Mouse (Mus musculus): ENCODE measurements around the gene Gm10553. TPM values are rescaled to one million over a fixed set of nuclear protein-coding genes. Genes with fewer than 3 reads are reported as not detected.
"Not testable (repeated sequence)": the region's sequence is repeated elsewhere in the genome, so short reads cannot be mapped to it uniquely, and the experiment has no call there.

The Gm10553 gene
- polyA plus RNA-seq, 1 experiment from 2014 or later = not detected

- not testable (repeated sequence) for H3K4me3 ChIP-seq (ENCODE audit: low read length); H3K9me3 ChIP-seq (ENCODE audit: control insufficient read depth, low read length); H3K36me3 ChIP-seq (ENCODE audit: control insufficient read depth, insufficient read depth, low read length); H3K9ac ChIP-seq (ENCODE audit: low read depth, low read length); H3K4me2 ChIP-seq (replicated peaks; ENCODE audit: low read depth, low read length); H3K27me3 ChIP-seq (ENCODE audit: control insufficient read depth, insufficient read depth, low read length); H3K4me1 ChIP-seq (ENCODE audit: control insufficient read depth, insufficient read depth, low read length); ATAC-seq (ENCODE audit: low FRiP score, low TSS enrichment); H3K27ac ChIP-seq (ENCODE audit: low read depth, low read length)
- WGBS = 91% methylated on average over 4 of the region's 4 CpGs
Observed at GRCm38 (mm10) chr1:85105336-85105735, 5.4 kb downstream of the Gm10553 start.

- not testable (repeated sequence) for H3K9me3 ChIP-seq (ENCODE audit: control insufficient read depth, low read length); H3K4me3 ChIP-seq (ENCODE audit: low read length); H3K9ac ChIP-seq (ENCODE audit: low read depth, low read length); H3K27ac ChIP-seq (ENCODE audit: low read depth, low read length); H3K4me2 ChIP-seq (replicated peaks; ENCODE audit: low read depth, low read length); H3K4me1 ChIP-seq (ENCODE audit: control insufficient read depth, insufficient read depth, low read length); H3K27me3 ChIP-seq (ENCODE audit: control insufficient read depth, insufficient read depth, low read length); ATAC-seq (ENCODE audit: low FRiP score, low TSS enrichment); H3K36me3 ChIP-seq (ENCODE audit: control insufficient read depth, insufficient read depth, low read length)
- WGBS = 75% methylated on average over 5 of the region's 6 CpGs
Observed at GRCm38 (mm10) chr1:85106013-85106412, 6.0 kb downstream of the Gm10553 start.

GRCm38 (mm10) chr1:85109753-85110152, 9.8 kb downstream of the Gm10553 start, which contains the start of gene A530032D15Rik:
A530032D15Rik (minus strand) TSS chr1:85109853.
- ATAC-seq (ENCODE audit: low FRiP score, low TSS enrichment); H3K36me3 ChIP-seq (ENCODE audit: control insufficient read depth, insufficient read depth, low read length); H3K4me2 ChIP-seq (replicated peaks; ENCODE audit: low read depth, low read length); H3K4me1 ChIP-seq (ENCODE audit: control insufficient read depth, insufficient read depth, low read length); H3K27me3 ChIP-seq (ENCODE audit: control insufficient read depth, insufficient read depth, low read length); H3K9me3 ChIP-seq (ENCODE audit: control insufficient read depth, low read length); H3K27ac ChIP-seq (ENCODE audit: low read depth, low read length); H3K9ac ChIP-seq (ENCODE audit: low read depth, low read length); H3K4me3 ChIP-seq (ENCODE audit: low read length): not testable (repeated sequence)
- WGBS = no CpG with 5 or more reads among the region's 7 CpGs

GRCm38 (mm10) chr1:85110876-85111275, 10.9 kb downstream of the Gm10553 start:
- not testable (repeated sequence) for ATAC-seq (ENCODE audit: low FRiP score, low TSS enrichment); H3K27ac ChIP-seq (ENCODE audit: low read depth, low read length); H3K9ac ChIP-seq (ENCODE audit: low read depth, low read length); H3K4me1 ChIP-seq (ENCODE audit: control insufficient read depth, insufficient read depth, low read length); H3K9me3 ChIP-seq (ENCODE audit: control insufficient read depth, low read length); H3K4me3 ChIP-seq (ENCODE audit: low read length); H3K36me3 ChIP-seq (ENCODE audit: control insufficient read depth, insufficient read depth, low read length); H3K4me2 ChIP-seq (replicated peaks; ENCODE audit: low read depth, low read length); H3K27me3 ChIP-seq (ENCODE audit: control insufficient read depth, insufficient read depth, low read length)
- WGBS = 78% methylated on average over 2 of the region's 3 CpGs

GRCm38 (mm10) chr1:85111572-85111971, 11.6 kb downstream of the Gm10553 start:
- not testable (repeated sequence) for H3K4me1 ChIP-seq (ENCODE audit: control insufficient read depth, insufficient read depth, low read length); H3K9me3 ChIP-seq (ENCODE audit: control insufficient read depth, low read length); H3K4me2 ChIP-seq (replicated peaks; ENCODE audit: low read depth, low read length); H3K27ac ChIP-seq (ENCODE audit: low read depth, low read length); H3K4me3 ChIP-seq (ENCODE audit: low read length); H3K9ac ChIP-seq (ENCODE audit: low read depth, low read length); H3K36me3 ChIP-seq (ENCODE audit: control insufficient read depth, insufficient read depth, low read length); ATAC-seq (ENCODE audit: low FRiP score, low TSS enrichment); H3K27me3 ChIP-seq (ENCODE audit: control insufficient read depth, insufficient read depth, low read length)
- WGBS = 53% methylated on average over 8 of the region's 10 CpGs

GRCm38 (mm10) chr1:85112266-85112665, 12.3 kb downstream of the Gm10553 start:
- 84% methylated on average over 7 of the region's 7 CpGs for WGBS
- not testable (repeated sequence) for ATAC-seq (ENCODE audit: low FRiP score, low TSS enrichment); H3K27ac ChIP-seq (ENCODE audit: low read depth, low read length); H3K4me3 ChIP-seq (ENCODE audit: low read length); H3K9ac ChIP-seq (ENCODE audit: low read depth, low read length); H3K4me2 ChIP-seq (replicated peaks; ENCODE audit: low read depth, low read length); H3K9me3 ChIP-seq (ENCODE audit: control insufficient read depth, low read length); H3K4me1 ChIP-seq (ENCODE audit: control insufficient read depth, insufficient read depth, low read length); H3K27me3 ChIP-seq (ENCODE audit: control insufficient read depth, insufficient read depth, low read length); H3K36me3 ChIP-seq (ENCODE audit: control insufficient read depth, insufficient read depth, low read length)

GRCm38 (mm10) chr1:85112889-85113288, 12.9 kb downstream of the Gm10553 start:
- not testable (repeated sequence) for H3K4me3 ChIP-seq (ENCODE audit: low read length); H3K27ac ChIP-seq (ENCODE audit: low read depth, low read length); H3K36me3 ChIP-seq (ENCODE audit: control insufficient read depth, insufficient read depth, low read length); ATAC-seq (ENCODE audit: low FRiP score, low TSS enrichment); H3K4me1 ChIP-seq (ENCODE audit: control insufficient read depth, insufficient read depth, low read length); H3K9me3 ChIP-seq (ENCODE audit: control insufficient read depth, low read length); H3K27me3 ChIP-seq (ENCODE audit: control insufficient read depth, insufficient read depth, low read length); H3K4me2 ChIP-seq (replicated peaks; ENCODE audit: low read depth, low read length); H3K9ac ChIP-seq (ENCODE audit: low read depth, low read length)
- WGBS = 73% methylated on average over 2 of the region's 5 CpGs

- H3K27me3 ChIP-seq (ENCODE audit: control insufficient read depth, insufficient read depth, low read length); H3K27ac ChIP-seq (ENCODE audit: low read depth, low read length); H3K4me3 ChIP-seq (ENCODE audit: low read length); ATAC-seq (ENCODE audit: low FRiP score, low TSS enrichment); H3K36me3 ChIP-seq (ENCODE audit: control insufficient read depth, insufficient read depth, low read length); H3K9me3 ChIP-seq (ENCODE audit: control insufficient read depth, low read length); H3K4me1 ChIP-seq (ENCODE audit: control insufficient read depth, insufficient read depth, low read length); H3K9ac ChIP-seq (ENCODE audit: low read depth, low read length); H3K4me2 ChIP-seq (replicated peaks; ENCODE audit: low read depth, low read length): not testable (repeated sequence)
- WGBS = 81% methylated on average over 3 of the region's 3 CpGs
Observed at GRCm38 (mm10) chr1:85114078-85114477, 14.1 kb downstream of the Gm10553 start.

GRCm38 (mm10) chr1:85114666-85115402, 14.9 kb downstream of the Gm10553 start:
- H3K4me2 ChIP-seq (replicated peaks; ENCODE audit: low read depth, low read length); H3K36me3 ChIP-seq (ENCODE audit: control insufficient read depth, insufficient read depth, low read length); ATAC-seq (ENCODE audit: low FRiP score, low TSS enrichment); H3K9me3 ChIP-seq (ENCODE audit: control insufficient read depth, low read length); H3K9ac ChIP-seq (ENCODE audit: low read depth, low read length); H3K4me1 ChIP-seq (ENCODE audit: control insufficient read depth, insufficient read depth, low read length); H3K27ac ChIP-seq (ENCODE audit: low read depth, low read length); H3K4me3 ChIP-seq (ENCODE audit: low read length); H3K27me3 ChIP-seq (ENCODE audit: control insufficient read depth, insufficient read depth, low read length): not testable (repeated sequence)
- WGBS = 51% methylated on average over 6 of the region's 6 CpGs

Data from kidney, embryonic 14.5 days (tissue).